23 mouse cellular contexts compared by ENCODE assay signal in genomic region chr5:128433786-128434185, GRCm38 (mm10). TPM values are rescaled to one million over a fixed set of nuclear protein-coding genes. Genes with fewer than 3 reads are reported as not detected.
DNase-seq lines count a peak whose midpoint lies in the region; ATAC-seq and TF ChIP-seq lines count a peak whose summit lies in the region.
"Had no signal": no experiment of that assay in that cellular context is flagged by ENCODE, and none has a peak within 500 bp of the region (broad histone marks: within the 10 kb centered on the region; RNA-seq: fewer than 3 reads in every experiment).

No protein-coding gene starts in this region.

- no peak overlapping the region for H3K4me3 ChIP-seq in hindbrain, postnatal 0 days (ENCODE audit: low read length)
- H3K4me3 ChIP-seq in hindbrain, embryonic 10.5 days = no peak overlapping the region
- no peak overlapping the region for H3K4me3 ChIP-seq in neural tube, embryonic 11.5 days (ENCODE audit: low read depth, low read length)

- whole genome bisulfite sequencing in hindbrain, postnatal 0 days = 26% methylated on average over 9 of the region's 9 CpGs
- 28% methylated on average over 9 of the region's 9 CpGs for WGBS in hindbrain, embryonic 10.5 days
- 39% methylated on average over 9 of the region's 9 CpGs for WGBS in neural tube, embryonic 11.5 days

- H3K9ac ChIP-seq in hindbrain, postnatal 0 days (replicated peaks; ENCODE audit: low read length) = no peak overlapping the region
- no peak overlapping the region for H3K9ac ChIP-seq in neural tube, embryonic 11.5 days (ENCODE audit: low read length)
- H3K9ac ChIP-seq: embryonic facial prominence, embryonic 13.5 days had no signal

- no peaks in the 10 kb centered on the region for H3K9me3 ChIP-seq in hindbrain, postnatal 0 days (ENCODE audit: low read length)
- no peaks in the 10 kb centered on the region for H3K9me3 ChIP-seq in hindbrain, embryonic 10.5 days
- no peaks in the 10 kb centered on the region for H3K9me3 ChIP-seq in neural tube, embryonic 11.5 days (ENCODE audit: control insufficient read depth, low read length)
- H3K9me3 ChIP-seq: embryonic facial prominence, embryonic 13.5 days; forebrain, embryonic 12.5 days; heart, embryonic 10.5 days had no signal

- H3K27me3 ChIP-seq in hindbrain, postnatal 0 days (ENCODE audit: insufficient read depth, low read length) = peaks cover 16% of the 10 kb centered on the region
- H3K27me3 ChIP-seq in hindbrain, embryonic 10.5 days (ENCODE audit: insufficient read depth, poor library complexity, severe bottlenecking) = peaks cover 94% of the 10 kb centered on the region
- H3K27me3 ChIP-seq in neural tube, embryonic 11.5 days (ENCODE audit: control insufficient read depth, insufficient read depth, low read length) = peaks cover 32% of the 10 kb centered on the region
- H3K27me3 ChIP-seq: Patski had no signal

- H3K27ac ChIP-seq in hindbrain, postnatal 0 days = no peak overlapping the region
- H3K27ac ChIP-seq in hindbrain, embryonic 10.5 days = no peak overlapping the region
- no peak overlapping the region for H3K27ac ChIP-seq in neural tube, embryonic 11.5 days (ENCODE audit: low read depth, low read length)
- H3K27ac ChIP-seq: embryonic facial prominence, embryonic 13.5 days; forebrain, embryonic 12.5 days; heart, embryonic 10.5 days had no signal

- TF ChIP-seq CTCF in hindbrain, postnatal 0 days (IDR thresholded peaks at IDR 0.05; ENCODE audit: low read depth) = no peak

- H3K36me3 ChIP-seq in hindbrain, postnatal 0 days (ENCODE audit: insufficient read depth, low read length) = no peaks in the 10 kb centered on the region
- H3K36me3 ChIP-seq in hindbrain, embryonic 10.5 days = no peaks in the 10 kb centered on the region
- no peaks in the 10 kb centered on the region for H3K36me3 ChIP-seq in neural tube, embryonic 11.5 days (ENCODE audit: control insufficient read depth, insufficient read depth, low read length)
- H3K36me3 ChIP-seq: embryonic facial prominence, embryonic 13.5 days; forebrain, embryonic 12.5 days; heart, embryonic 10.5 days had no signal

- H3K4me2 ChIP-seq in hindbrain, postnatal 0 days (ENCODE audit: low read depth, low read length) = peak overlapping the region; percentile 81; the same call in 1 of the 2 replicates
- H3K4me2 ChIP-seq in neural tube, embryonic 11.5 days (ENCODE audit: low read depth) = no peak overlapping the region

- DNase-seq in embryo, embryonic 10.5 days (ENCODE audit: low spot score) = peak; percentile 36
- no peak for DNase-seq in embryo, embryonic 10 days (ENCODE audit: low spot score)
- no peak for DNase-seq in hindbrain, postnatal 0 days (ENCODE audit: low spot score)
- no peak for DNase-seq in hindbrain, embryonic 10.5 days (ENCODE audit: low spot score)
- peak; percentile 31 for DNase-seq in neural tube, embryonic 11.5 days (ENCODE audit: low spot score)
- no peak for DNase-seq in neural tube, embryonic 10.5 days (ENCODE audit: extremely low spot score, low spot score)
- DNase-seq in testis, postnatal 10 days (ENCODE audit: low spot score) = no peak
- DNase-seq: adrenal gland, postnatal 10 days; B cell, adult 2 months; cerebellum, adult 11 months; cerebellum, adult 8-10 months; cerebellum, postnatal 14 days; gastrocnemius, postnatal 10 days; heart, adult 18-20 months; heart, postnatal 10 days; heart, postnatal 4 days had no signal

- no peak for ATAC-seq in hindbrain, postnatal 0 days
- no peak for ATAC-seq in neural tube, embryonic 11.5 days (ENCODE audit: insufficient read depth, low FRiP score, low TSS enrichment)
- ATAC-seq: CD4-positive, CD25-positive, alpha-beta regulatory T cell, adult 4 months; inflammation-experienced regulatory T-cells, adult 6 months; Patski had no signal

- H3K4me1 ChIP-seq in hindbrain, postnatal 0 days (ENCODE audit: insufficient read depth, low read length) = peaks cover 11% of the 10 kb centered on the region
- H3K4me1 ChIP-seq in hindbrain, embryonic 10.5 days (replicated peaks) = peaks cover 28% of the 10 kb centered on the region
- peaks cover 7% of the 10 kb centered on the region; the same call in 1 of the 2 replicates for H3K4me1 ChIP-seq in neural tube, embryonic 11.5 days (ENCODE audit: control insufficient read depth, insufficient read depth, low read length)

RNA-seq across cellular contexts. Expression of gene Tmem132d, which starts 0.9 kb away (rescaled TPM):
- 28.9 and 42.7 TPM in 2 replicates for total RNA-seq in hindbrain, postnatal 0 days (2014; rRNA removed)
- 5.8 and 6.1 TPM in 2 replicates for polyA plus RNA-seq in hindbrain, postnatal 0 days (2015; fragmentation: Nextera tagmentation; extraction: Ambion mirVana)
- polyA plus RNA-seq in hindbrain, embryonic 10.5 days (2016; fragmentation: Nextera tagmentation; extraction: Ambion mirVana) = 0.36 and 0.54 TPM in 2 replicates
- polyA plus RNA-seq in neural tube, embryonic 11.5 days (2014; fragmentation: Nextera tagmentation; extraction: Ambion mirVana) = 1.9 and 2.1 TPM in 2 replicates
- total RNA-seq: common myeloid progenitor, adult 5-6 weeks; heart, adult 18-20 months had no signal
- polyA plus RNA-seq: CD4-positive, CD25-positive, alpha-beta regulatory T cell, adult 4 months; inflammation-experienced regulatory T-cells, adult 6 months; Patski had no signal

Comparison
In these comparisons a context has a peak if more than half of its experiments do, and no peak if none do; other contexts are left out.
1. DNase-seq: peak in embryo, embryonic 10.5 days (single experiment) and neural tube, embryonic 11.5 days (single experiment); none in embryo, embryonic 10 days (single experiment), hindbrain, postnatal 0 days (single experiment), hindbrain, embryonic 10.5 days (single experiment), neural tube, embryonic 10.5 days (single experiment) and testis, postnatal 10 days (single experiment).